Mouse (Mus musculus) cerebellum, adult 9-11 months (tissue): ENCODE data around the gene Map1lc3a.
A peak's percentile ranks its signal among the peaks of the same experiment; 100 is the strongest.

Experiments used
- DNase-seq: peaks from one replicate; pipeline ENCODE4 v3.0.0; 2022

Map1lc3a gene

DNA sequence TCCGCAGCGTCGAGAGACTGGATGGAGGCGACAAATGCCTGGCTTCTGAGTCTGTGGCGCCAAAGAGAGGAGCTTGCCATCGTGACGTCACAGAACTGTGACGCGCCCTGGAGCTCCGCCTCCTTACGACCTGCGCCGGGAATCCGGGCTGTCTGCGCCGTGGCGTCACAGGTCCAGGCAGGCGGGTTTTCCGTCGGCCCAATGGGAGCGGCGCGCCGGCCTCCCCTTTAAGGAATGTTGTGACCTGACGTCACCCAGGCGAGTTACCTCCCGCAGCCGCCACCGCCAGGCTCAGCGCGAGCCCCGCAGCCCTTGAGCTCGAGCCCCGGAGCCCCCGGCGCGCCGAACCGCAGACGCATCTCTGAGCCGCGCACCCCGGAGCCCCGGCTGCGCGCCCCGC is at the start of gene Map1lc3a:
Gene Map1lc3a, plus strand, starts transcription at position 103 of the 400 bp plus-strand sequence.
- DNase-seq = peak; percentile 98

DNA sequence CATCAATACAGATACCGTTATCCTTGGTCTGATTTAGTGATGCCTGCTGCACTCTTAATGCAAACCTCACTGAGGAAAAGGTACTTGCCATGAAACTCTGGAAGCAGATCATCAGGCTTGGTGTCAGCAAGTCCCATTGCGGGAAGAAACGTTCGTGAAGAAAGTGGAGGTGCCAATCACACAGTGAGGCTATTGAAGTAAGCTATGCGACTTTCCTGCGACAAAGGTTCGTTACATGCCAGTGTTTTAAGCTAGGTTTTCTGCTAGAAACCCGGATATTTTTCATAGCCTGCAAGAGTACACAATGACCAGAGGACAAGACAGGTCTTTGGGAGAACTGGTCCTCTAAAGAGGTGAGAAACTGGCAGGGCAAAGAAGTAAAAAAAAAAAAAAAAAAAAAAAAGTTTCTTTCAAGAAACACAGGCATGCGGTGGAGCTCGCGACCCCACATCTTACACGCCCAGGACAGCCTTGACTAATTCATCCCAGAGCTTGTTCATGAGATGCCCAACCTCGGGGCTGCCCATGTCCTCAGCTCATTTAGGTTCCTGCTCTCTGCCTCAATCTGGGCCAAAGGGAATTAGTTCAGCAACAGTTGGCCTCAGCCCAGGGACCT is 40.2 kb upstream of the Map1lc3a start:
- DNase-seq = peak; percentile 16

DNA sequence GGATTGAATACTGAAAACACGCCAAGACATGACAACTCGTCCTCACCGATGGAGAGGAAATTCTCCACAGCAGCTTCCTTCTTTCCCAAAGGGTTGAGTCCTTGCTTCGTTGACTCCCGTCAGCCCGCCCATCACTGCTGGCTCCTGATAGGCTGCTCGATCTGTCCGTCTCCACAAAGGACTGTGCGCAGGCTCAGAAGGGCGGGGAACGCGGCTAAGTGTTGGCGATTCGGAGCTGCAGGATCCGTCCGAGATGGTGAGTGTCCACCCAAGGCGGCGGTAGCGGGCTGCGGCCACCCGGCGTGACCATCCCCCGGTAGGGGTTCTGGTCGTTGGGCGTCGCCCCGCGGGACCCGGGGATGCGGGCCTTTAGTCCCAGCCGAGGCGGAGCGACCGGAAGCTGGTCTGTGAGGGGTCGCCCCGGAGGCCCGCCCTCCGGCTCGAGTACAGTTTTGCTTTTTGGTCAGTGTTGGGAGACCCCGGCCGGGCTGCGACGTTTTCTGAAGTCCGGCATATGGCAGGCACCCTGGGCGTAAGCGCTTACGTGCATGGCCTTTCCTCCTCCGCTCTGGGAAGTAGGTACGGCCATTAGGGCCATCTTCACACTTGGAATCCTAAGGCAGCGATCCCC is 39.6 kb upstream of the Map1lc3a start, which contains the start of gene Dynlrb1:
Gene Dynlrb1, plus strand, starts transcription at position 172 of the 631 bp plus-strand sequence.
- peak; percentile 98 for DNase-seq

DNA sequence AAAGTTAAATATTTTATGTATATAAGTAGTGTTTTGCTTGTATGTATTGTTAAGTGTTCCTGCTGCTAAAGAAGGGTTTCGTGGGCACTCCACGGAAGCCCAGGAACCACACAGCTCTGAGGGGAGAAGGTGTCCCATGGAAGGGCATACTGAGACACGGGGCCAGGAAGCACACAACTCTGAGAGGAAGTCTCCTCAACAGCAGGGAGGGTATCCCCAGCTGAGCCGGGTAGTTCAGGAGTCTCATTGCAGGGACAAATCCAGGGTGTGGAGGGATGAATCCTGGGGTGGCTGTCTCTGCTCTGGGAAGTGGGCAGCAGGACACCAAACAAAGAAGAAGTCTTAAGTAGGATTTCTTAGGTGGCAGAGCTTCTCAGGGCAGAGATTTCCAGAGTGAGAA is 38.8 kb upstream of the Map1lc3a start:
- DNase-seq = peak; percentile 17

DNA sequence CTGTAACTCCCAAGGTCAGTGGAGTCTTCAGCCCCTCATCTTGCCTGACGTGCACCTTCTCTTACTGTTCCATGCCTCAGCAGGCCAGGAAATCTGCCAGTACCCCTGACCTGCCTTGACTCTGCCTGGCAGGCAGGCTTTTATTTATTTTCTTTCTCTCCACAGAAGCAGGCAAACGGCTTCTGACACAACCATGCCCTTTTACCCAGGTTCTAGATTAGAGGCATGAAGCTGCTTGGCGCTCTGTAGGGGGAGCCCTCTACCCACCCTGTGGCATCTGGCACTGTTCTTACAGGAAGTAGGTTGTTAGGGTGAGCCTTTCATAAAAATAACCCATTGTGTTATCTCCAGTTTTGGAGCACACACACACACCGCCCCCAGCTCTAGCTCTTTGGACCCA is 35.2 kb upstream of the Map1lc3a start:
- peak; percentile 15 for DNase-seq

DNA sequence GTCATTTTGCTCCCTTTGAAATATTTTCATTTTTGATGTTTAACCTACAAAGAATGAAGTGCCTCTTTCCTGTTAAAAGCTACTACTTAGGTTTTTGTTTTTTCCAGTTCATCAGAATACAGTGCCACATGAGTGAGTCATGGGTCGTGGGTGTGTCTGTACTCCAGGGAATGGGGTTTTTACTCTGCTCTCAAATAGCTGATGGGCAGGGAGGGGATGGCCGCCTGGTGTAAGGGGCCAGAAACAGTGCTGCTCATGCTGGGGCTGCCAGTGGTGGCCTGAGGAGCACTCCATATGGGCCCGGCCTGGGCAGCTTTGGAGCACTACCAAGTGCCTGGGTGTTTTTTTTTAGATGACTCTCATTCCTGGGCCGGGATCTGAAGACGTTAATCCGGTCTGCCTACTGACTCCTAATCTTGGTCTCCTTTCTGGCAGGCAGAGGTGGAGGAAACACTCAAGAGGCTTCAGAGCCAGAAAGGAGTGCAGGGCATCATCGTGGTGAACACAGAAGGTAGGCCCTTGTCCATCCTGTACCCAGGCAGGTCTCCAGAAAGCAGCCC is 33.7 kb upstream of the Map1lc3a start:
- DNase-seq = peak; percentile 30

DNA sequence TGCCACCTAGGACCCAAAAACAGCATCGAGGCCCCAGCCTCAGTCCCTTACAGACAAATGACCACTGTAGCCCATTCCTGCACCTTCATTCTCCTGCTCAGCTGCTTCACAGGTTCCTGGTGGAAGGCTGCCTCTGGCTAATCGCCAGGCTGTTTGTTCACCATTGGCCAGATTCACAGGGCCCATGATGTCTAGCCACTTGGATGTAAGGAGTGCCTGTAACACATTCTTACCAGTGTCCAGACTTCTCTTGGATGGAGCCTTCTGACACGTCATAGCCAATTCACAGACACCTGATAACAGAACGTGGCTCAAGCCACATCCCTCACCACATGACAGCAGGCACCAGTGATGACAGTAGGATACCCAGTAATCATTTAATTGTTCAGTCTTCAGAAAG is 29.9 kb upstream of the Map1lc3a start:
- no peak for DNase-seq

DNA sequence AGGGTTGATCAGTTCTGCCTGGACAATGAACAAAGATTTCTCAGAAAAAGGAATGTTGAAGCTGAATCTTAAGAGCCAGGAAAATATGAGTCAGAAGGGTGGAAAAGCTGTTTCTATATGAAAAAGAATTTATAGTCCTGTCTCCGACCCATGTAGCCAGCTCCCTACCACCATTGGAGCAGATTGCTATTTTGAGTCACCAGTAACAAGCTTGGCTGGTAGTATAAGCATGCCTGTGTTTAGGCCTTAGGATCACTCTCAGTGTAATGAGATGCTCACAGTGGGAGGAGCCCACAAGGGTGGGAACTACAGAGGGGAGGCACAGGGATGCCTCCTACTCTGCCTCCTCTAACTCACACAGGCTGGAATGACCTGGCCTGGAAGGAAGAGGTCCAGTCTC is 27.9 kb upstream of the Map1lc3a start:
- DNase-seq = no peak

DNA sequence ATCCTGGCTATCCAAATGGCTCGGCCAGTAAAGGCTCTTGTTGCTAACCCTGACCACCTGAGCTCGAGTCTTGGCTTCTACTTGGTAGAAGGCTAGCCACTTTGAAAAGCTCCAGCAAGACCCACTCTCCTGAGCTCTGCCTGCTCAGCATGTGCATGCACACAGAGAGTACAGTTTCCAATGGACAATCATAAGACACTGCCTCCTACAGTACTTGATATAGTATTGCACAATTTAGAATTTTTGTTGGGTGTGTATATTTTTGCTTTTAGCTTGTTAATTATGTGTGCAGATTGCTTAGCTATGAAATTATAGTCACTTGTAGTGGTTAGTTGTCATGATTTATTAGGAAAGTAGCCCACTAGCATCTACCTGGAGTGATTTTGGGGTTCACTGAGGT is 27.4 kb upstream of the Map1lc3a start:
- DNase-seq = no peak

DNA sequence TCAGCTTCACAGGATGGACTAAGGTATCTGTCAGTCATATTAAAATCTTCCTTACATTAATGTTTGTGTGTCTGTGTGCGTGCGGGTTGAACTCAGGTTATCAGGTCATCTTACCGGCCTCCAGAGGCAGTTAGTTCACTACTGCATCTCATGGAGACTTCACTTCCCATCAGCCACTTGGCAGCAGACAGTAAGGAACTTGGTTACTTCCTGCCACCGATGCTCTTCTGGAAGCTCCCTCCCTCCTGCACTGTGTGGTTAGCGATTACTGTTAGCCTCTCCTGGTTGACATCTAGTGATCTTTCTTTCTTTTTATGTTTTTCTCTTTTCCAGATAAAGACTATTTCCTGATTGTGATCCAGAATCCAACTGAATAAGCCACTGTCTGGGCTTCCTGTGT is 26.5 kb upstream of the Map1lc3a start:
- no peak for DNase-seq

DNA sequence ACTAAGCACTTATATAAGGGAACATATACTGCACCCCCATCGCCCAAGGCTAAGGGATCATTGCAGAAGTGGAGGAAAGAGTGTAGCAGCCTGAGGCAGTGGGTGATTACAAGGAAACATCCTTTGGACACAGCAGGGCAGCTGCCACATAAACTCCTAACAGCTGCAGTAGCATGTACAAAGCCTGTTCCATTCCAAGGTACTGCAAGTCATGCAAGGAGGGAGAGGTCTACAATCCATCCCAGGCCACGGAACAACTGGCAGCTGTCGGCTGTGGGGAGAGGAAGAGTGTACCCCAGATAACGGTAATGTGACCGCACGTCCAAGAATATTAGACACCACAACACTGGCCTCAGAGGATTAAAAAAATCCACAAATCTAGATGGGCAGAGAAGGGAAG is 10.6 kb upstream of the Map1lc3a start:
- DNase-seq = no peak

DNA sequence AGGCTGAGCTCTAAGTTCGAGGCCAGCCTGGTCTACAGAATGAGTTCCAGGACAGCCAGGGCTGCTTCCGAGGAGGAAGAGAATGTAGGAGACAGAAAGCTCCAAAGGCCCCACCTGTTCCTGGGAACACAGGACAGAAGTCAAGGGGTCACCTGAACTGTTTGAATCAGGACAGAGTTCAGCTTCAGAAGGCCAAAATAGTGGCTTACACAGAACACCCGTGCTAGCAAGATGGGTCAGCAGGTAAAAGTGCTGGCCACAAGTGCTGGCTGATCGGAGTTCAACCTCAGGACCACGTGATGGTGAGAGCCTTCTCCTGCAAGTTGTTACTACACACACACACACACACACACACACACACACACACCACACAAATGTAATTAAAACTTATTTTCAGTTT is 9.2 kb upstream of the Map1lc3a start:
- no peak for DNase-seq

DNA sequence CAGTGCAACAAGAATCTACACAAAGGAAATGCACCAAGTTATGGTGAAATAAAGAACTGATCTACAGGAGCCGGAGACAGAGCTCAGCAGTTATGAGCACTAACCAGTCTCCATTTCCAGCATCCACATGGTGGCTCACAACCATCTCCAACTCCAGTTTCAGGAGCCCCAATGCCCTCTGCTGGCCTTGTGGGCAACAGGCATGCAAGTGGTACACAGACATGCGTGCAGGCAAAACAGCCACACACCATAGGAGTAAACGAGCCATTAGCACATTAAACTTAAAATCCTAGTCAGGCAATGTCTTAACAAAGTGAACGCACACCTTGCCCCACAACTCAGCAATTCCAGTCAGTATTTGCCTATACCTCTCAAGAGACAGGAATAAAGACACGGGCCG is 4.1 kb upstream of the Map1lc3a start:
- no peak for DNase-seq

DNA sequence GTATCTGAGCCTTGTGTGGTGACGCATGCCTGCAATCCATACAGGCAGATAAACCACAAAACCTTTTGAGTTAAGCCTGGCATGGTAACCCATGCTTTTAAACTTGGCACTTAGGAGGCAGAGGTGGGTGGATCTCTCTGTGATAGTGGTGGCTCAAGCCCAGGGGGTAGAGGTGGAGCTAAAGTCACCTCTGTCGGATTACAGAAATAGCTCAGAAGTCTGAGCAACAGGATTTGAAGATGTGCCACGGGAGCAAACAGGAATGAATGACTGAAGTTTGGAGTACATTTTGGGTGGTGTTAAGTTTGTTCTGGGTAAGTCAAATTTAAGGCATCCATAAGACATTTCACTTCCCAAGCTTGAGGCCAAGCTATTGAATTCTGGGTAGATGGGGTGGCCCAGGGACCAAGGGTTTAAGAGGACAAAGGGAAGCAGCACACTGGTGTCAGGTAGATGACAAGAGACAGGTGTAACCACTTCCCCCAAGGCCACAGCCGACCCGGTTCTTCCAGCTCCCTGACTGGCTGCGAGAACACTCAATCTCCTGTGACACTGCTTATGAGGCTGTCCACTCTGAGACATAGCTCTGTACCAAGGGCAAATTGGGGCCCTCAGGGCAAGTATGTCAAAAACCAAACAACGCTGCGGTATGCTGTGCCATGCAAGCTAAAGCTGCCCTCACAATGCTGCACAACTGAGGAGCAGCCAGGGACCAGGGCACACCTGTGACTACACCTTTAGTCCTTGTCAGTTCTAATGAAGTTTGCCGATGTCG is 3.5 kb upstream of the Map1lc3a start:
- peak; percentile 22 for DNase-seq

DNA sequence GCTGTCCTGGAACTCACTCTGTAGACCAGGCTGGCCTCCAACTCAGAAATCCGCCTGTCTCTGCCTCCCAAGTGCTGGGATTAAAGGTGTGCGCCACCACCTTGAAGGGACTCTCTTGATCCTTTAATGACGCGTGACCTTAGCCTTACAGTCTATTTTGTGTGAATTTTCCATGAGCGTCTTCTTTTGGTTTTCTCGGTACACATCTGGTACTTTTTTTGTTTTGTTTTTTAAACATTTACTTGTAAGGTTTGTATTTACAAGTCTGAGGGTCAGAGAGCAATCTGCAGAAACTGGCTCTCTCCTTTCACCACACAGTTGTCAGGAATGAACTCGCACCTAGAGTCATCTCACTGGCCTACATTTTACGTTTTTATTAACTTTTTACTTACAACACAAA is 2.5 kb upstream of the Map1lc3a start:
- DNase-seq = no peak

DNA sequence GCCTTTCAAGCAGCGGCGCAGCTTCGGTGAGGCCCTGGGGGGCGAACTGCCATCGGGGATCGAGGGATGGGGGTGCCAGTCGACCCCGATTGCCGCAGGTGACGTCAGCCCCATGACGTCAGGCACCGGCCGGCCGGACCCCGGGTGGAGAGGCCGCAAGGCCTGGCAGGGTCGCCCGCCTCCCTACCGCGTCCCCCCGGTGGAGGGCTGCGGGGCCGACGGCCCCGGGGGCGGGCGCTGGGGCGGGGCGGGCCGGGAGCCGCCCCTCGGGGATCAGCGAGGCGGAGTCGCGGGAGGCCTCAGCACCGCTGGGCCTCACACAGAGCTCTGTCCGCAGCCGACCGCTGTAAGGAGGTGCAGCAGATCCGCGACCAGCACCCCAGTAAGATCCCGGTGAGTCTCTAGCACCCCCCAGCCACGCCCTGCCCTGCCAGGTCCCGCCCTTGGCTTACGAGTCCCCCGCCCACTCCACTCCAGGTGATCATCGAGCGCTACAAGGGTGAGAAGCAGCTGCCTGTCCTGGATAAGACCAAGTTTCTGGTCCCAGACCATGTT is 601 bp downstream of the Map1lc3a start:
- peak; percentile 81 for DNase-seq

DNA sequence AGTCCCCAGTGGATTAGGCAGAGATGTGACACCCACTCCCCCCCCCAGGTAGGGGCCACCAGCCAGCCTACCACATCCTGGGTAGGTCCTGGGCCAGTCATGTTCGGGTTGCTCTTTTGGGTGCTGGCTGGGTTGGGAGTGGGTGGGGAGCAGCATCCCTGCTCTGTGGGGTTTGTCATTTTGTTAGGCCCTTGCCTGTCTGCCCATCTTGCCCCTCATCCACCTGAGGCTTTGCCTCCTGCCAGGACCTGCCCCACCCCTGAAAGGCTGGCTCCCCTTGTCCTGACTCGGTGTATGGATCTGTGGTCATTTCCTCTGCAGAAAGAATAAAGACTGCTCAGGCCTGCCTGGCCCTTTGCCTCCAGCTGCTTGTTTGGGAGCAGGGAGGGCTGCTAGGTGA is 1.6 kb downstream of the Map1lc3a start:
- peak; percentile 63 for DNase-seq

DNA sequence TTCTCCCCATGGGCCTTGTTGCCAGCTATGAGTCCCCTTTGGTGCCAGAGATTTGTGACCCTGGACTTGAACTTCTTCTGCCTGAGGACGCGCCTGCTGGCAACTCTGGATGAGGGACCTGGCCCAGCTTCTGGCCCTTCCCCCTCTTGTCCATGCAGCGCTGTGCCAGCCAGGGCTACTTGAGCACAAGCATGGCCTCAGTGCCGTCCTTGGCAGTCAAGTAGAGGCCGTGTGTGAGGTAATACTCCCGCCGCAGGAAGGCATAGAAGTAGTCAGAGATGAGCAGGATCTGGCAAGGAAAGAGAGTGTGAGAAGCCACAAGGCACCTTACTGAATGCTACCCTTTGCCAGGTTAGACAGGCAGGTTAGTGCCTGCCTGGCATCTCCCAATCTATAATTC is 2.3 kb downstream of the Map1lc3a start:
- peak; percentile 63 for DNase-seq

DNA sequence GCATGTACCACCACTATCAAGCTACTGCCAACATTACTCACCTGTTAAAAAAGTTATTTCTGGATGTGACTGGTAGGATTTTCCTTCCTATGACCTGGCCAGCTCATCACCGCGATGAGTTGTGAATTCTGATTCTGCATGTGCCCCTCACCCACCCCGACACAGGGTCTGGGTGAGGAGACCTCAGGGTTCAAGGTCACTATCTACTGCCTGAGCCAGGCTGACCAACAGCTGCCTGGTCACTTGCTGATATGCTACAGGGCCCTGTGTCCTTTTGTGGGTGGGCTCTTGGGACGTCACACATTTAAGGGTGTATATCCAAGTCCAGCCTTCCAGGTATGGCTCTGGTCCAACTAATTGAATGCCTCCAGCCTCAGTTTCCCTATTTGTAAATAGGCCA is 3.1 kb downstream of the Map1lc3a start:
- peak; percentile 38 for DNase-seq

DNA sequence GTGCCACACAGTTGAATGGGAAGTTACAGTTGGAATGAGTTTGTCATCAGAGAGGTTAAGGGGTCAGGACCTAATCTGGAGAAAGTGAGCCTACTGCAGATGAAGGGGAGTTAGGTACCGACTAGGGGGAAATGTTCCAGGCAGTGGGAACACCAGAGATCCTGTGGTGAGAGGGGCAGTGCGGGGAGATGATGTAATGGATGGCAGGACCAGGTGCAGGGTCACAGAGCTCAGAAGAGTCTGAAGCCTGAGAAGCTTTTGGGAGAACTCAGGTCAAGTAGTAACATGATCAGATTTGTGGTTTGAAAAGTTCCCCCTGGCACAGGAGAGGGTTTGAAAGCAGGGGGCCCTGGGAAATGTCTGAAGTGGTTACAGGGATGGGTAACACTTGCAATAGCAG is 4.0 kb downstream of the Map1lc3a start:
- DNase-seq = no peak

DNA sequence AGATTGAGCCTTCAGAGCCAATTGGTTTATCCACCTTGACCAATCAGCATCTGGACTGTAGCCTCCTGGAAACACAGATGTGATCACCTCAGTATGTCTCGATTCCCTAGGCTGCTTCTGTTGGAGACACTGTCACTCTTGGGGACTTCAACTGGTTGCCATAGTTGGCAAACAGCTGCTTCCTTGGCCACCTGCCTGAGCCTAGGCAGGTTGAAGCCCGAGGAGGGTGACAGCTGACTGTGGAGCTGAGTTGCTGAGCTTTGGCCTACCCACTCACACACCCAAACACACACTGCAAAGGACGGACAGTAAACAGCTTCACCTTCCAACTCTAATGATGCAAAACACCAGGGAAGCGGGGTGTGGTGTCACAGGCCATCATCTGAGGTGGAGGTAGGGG is 7.7 kb downstream of the Map1lc3a start:
- DNase-seq = peak; percentile 18

DNA sequence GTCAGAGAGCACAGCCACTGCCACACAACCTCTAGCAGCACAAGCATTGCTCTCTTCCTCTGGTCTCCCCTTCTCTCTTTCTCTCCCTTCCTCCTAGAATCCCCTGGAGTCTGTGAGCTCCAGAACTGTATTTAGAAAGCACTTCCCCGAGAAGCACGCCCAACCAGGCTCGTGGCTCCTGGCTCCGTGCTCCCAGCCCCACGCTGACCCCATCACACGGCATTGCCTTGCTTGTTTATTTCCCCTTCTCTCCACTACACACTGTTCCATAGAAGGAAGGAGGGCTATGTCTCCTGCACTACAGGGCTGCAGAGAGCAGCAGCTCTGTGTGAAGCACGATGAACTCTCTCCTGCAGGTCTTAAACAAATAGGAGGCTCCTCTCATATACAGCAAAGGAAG is 8.6 kb downstream of the Map1lc3a start:
- DNase-seq = no peak

DNA sequence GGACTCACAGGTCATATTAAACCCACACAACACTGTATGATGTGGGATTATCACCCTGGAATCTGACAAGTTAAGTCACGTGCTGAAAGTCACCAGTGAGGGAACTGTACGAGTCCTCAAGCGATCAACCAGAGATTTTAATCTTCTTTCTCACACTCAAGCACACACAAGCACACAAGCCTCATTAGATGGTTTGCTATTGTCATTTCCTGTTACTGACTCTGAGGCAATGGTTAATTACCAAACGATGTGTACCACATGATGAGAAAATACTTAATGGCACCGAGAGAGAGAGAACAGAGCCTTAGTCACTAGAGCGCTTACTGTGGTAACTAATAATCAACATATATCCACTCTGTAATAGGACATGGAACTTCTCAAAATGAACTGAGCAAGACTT is 9.6 kb downstream of the Map1lc3a start:
- DNase-seq = no peak
